Mouse (Mus musculus) MEL (cell line): Measurements from ENCODE around the gene Ces2b. TPM values are rescaled to one million over a fixed set of nuclear protein-coding genes. Genes with fewer than 3 reads are reported as not detected.

Source experiments
- DNase-seq: peaks from one replicate; pipeline ENCODE4 v3.0.0; 2011; ENCODE audit warnings: low read depth, low spot score
- H3K27ac ChIP-seq: 2 replicates; pipeline ENCODE4 v1.5.1; 2012; ENCODE audit warnings: low read depth, mild to moderate bottlenecking, control low read depth, low read length, moderate library complexity; ENCODE audit not compliant: control insufficient read depth
- H3K27me3 ChIP-seq, 2 experiments: fragments of 150-350 bp in 1 of 2; sonication (generic) in 1 of 2; 2 replicates each; pipeline ENCODE4 v1.6.1; 2012; ENCODE audit warnings: low read length in 2 of 2, mild to moderate bottlenecking in 2 of 2, improper control_type of control experiment in 1 of 2, moderate library complexity in 1 of 2; ENCODE audit not compliant: insufficient read depth in 2 of 2, control insufficient read depth in 1 of 2
- H3K36me3 ChIP-seq, 2 experiments: 2 replicates each; pipeline ENCODE4 v1.6.1; 2012 to 2014; ENCODE audit warnings: low read length in 2 of 2, improper control_type of control experiment in 1 of 2, inconsistent platforms in 1 of 2, mild to moderate bottlenecking in 1 of 2; ENCODE audit not compliant: insufficient read depth in 2 of 2, control insufficient read depth in 1 of 2
- H3K4me1 ChIP-seq, 2 experiments: fragments of 150-350 bp in 1 of 2; sonication (generic) in 1 of 2; 2 replicates each; pipeline ENCODE4 v1.6.1; 2012; ENCODE audit warnings: low read length in 2 of 2, improper control_type of control experiment in 1 of 2, mild to moderate bottlenecking in 1 of 2; ENCODE audit not compliant: insufficient read depth in 2 of 2, control insufficient read depth in 1 of 2
- H3K4me3 ChIP-seq, 2 experiments: fragments of 150-350 bp in 1 of 2; sonication (generic) in 1 of 2; 2 replicates each; pipeline ENCODE4 v1.5.1; 2012; ENCODE audit warnings: low read depth in 2 of 2, low read length in 2 of 2, mild to moderate bottlenecking in 2 of 2, moderate library complexity in 2 of 2, control low read depth in 1 of 2, improper control_type of control experiment in 1 of 2; ENCODE audit not compliant: control insufficient read depth in 1 of 2, insufficient read depth in 1 of 2
- H3K79me2 ChIP-seq: 2 replicates; pipeline ENCODE4 v1.6.1; 2012; ENCODE audit warnings: mild to moderate bottlenecking, low read length, moderate library complexity; ENCODE audit not compliant: control insufficient read depth, poor library complexity, insufficient read depth
- H3K9ac ChIP-seq: 2 replicates; pipeline ENCODE4 v1.6.1; 2012; ENCODE audit warnings: low read depth, mild to moderate bottlenecking, control low read depth, low read length, moderate library complexity; ENCODE audit not compliant: control insufficient read depth, poor library complexity, severe bottlenecking
- H3K9me3 ChIP-seq: fragments of 150-350 bp; sonication (generic); replicated peaks from 2 replicates; pipeline ENCODE4 v1.6.1; 2012; ENCODE audit warnings: mild to moderate bottlenecking, low read length, improper control_type of control experiment, moderate library complexity; ENCODE audit not compliant: insufficient read depth
- CHD1 ChIP-seq: IDR thresholded peaks from 2 replicates; pipeline ENCODE4 v1.6.1; 2012; ENCODE audit warnings: low read depth, mild to moderate bottlenecking, inconsistent platforms, low read length, improper control_type of control experiment
- CHD2 ChIP-seq: IDR thresholded peaks from 2 replicates; pipeline ENCODE4 v1.6.1; 2011; ENCODE audit warnings: low read length, improper control_type of control experiment
- CTCF ChIP-seq, 3 experiments: IDR thresholded peaks in 2 of 3; conservative IDR thresholded peaks in 1 of 3; 2 replicates each; pipeline ENCODE4 v1.5.1; 2011 to 2012; ENCODE audit warnings: low read length in 3 of 3, low read depth in 2 of 3, mild to moderate bottlenecking in 2 of 3, improper control_type of control experiment in 1 of 3, inconsistent platforms in 1 of 3, mixed read lengths in 1 of 3, moderate library complexity in 1 of 3; ENCODE audit not compliant: control insufficient read depth in 1 of 3, insufficient read depth in 1 of 3, poor library complexity in 1 of 3, severe bottlenecking in 1 of 3
- ELF1 ChIP-seq: IDR thresholded peaks from 2 replicates; pipeline ENCODE4 v1.6.1; 2014; ENCODE audit warnings: low read depth, mild to moderate bottlenecking, inconsistent platforms, low read length, improper control_type of control experiment, moderate library complexity
- EP300 ChIP-seq, 2 experiments: IDR thresholded peaks; 2 replicates each; pipeline ENCODE4 v1.6.1; 2011; ENCODE audit warnings: improper control_type of control experiment in 2 of 2, low read length in 2 of 2, low read depth in 1 of 2, mild to moderate bottlenecking in 1 of 2
- GABPA ChIP-seq: IDR thresholded peaks from 2 replicates; pipeline ENCODE4 v1.6.1; 2012; ENCODE audit warnings: low read depth, mild to moderate bottlenecking, inconsistent platforms, low read length, improper control_type of control experiment, moderate library complexity
- HCFC1 ChIP-seq: IDR thresholded peaks from 2 replicates; pipeline ENCODE4 v1.6.1; 2012; ENCODE audit warnings: low read depth, mild to moderate bottlenecking, inconsistent platforms, low read length, improper control_type of control experiment, moderate library complexity
- MAFK ChIP-seq: IDR thresholded peaks from 2 replicates; pipeline ENCODE4 v1.6.1; 2011; ENCODE audit warnings: low read depth, mild to moderate bottlenecking, low read length, improper control_type of control experiment, borderline replicate concordance
- MAZ ChIP-seq: IDR thresholded peaks from 2 replicates; pipeline ENCODE4 v1.6.1; 2012; ENCODE audit warnings: low read depth, mild to moderate bottlenecking, inconsistent platforms, low read length, improper control_type of control experiment
- NELFE ChIP-seq: IDR thresholded peaks from 2 replicates; pipeline ENCODE4 v1.6.1; 2011; ENCODE audit warnings: low read depth, low read length, improper control_type of control experiment
- POLR2AphosphoS5 ChIP-seq: IDR thresholded peaks from 2 replicates; pipeline ENCODE4 v1.6.1; 2012; ENCODE audit warnings: low read depth, borderline replicate concordance, mild to moderate bottlenecking, inconsistent platforms, low read length, moderate library complexity, mixed read lengths
- RCOR1 ChIP-seq: IDR thresholded peaks from 2 replicates; pipeline ENCODE4 v1.6.1; 2012; ENCODE audit warnings: low read depth, mild to moderate bottlenecking, inconsistent platforms, low read length, improper control_type of control experiment
- SMC3 ChIP-seq: IDR thresholded peaks from 2 replicates; pipeline ENCODE4 v1.6.1; 2011; ENCODE audit warnings: low read depth, low read length, improper control_type of control experiment
- TBP ChIP-seq: IDR thresholded peaks from 2 replicates; pipeline ENCODE4 v1.8.0; 2011; ENCODE audit warnings: low read depth, low read length, improper control_type of control experiment
- TCF12 ChIP-seq: IDR thresholded peaks from 2 replicates; pipeline ENCODE4 v1.6.1; 2014; ENCODE audit warnings: low read depth, mild to moderate bottlenecking, inconsistent platforms, low read length, improper control_type of control experiment, moderate library complexity
- UBTF ChIP-seq: IDR thresholded peaks from 2 replicates; pipeline ENCODE4 v1.6.1; 2012; ENCODE audit warnings: low read depth, mild to moderate bottlenecking, inconsistent platforms, low read length, improper control_type of control experiment, moderate library complexity, borderline replicate concordance; ENCODE audit not compliant: insufficient read depth
- USF1 ChIP-seq: IDR thresholded peaks from 2 replicates; pipeline ENCODE4 v1.6.1; 2014; ENCODE audit warnings: low read depth, mild to moderate bottlenecking, inconsistent platforms, low read length, improper control_type of control experiment, moderate library complexity
- ZKSCAN1 ChIP-seq: IDR thresholded peaks from 2 replicates; pipeline ENCODE4 v1.6.1; 2012; ENCODE audit warnings: low read depth, mild to moderate bottlenecking, inconsistent platforms, low read length, improper control_type of control experiment, moderate library complexity
- ZMIZ1 ChIP-seq: IDR thresholded peaks from 2 replicates; pipeline ENCODE4 v1.6.1; 2012; ENCODE audit warnings: low read depth, mild to moderate bottlenecking, inconsistent platforms, low read length, improper control_type of control experiment, moderate library complexity
- ZNF384 ChIP-seq: IDR thresholded peaks from 2 replicates; pipeline ENCODE4 v1.6.1; 2012; ENCODE audit warnings: low read depth, mild to moderate bottlenecking, inconsistent platforms, low read length, improper control_type of control experiment
- polyA plus RNA-seq, 2 experiments: library from polyadenylated mRNA; stranded (reverse) in 1 of 2; unstranded in 1 of 2; fragments of >175 nt in 1 of 2; fragments of >200 nt in 1 of 2; gene quantifications; 2 replicates each; pipeline versions ENCODE4 v1.2.1 to v1.2.4; 2012; ENCODE audit warnings: low replicate concordance in 2 of 2, low read depth in 1 of 2; ENCODE audit not compliant: insufficient read length in 2 of 2, insufficient read depth in 1 of 2, missing spikeins in 1 of 2
- total RNA-seq: library from RNA; depleted of rRNA; stranded (reverse); fragments of 300-350 nt; gene quantifications from 2 replicates; pipeline ENCODE4 v1.2.3, GENCODE M21; 2012

The Ces2b gene
- total and polyA plus RNA-seq, 3 experiments = not detected

- H3K27me3 ChIP-seq = peaks cover 0 to 2% of the 10 kb centered on the region in 2 experiments; a peak in 1 of 4 replicates
- no peak overlapping the region for H3K27ac ChIP-seq
- no peaks in the 10 kb centered on the region for H3K4me1 ChIP-seq
- H3K9me3 ChIP-seq = no peaks in the 10 kb centered on the region
- DNase-seq = no peak
- TF ChIP-seq ZKSCAN1 (no peak), TBP (no peak), POLR2AphosphoS5 (no peak), USF1 (no peak), EP300 (IDR thresholded peaks at IDR 0.05; ENCODE audit: low read depth in 1 of 2, low read length in 2 of 2) (no peak), UBTF (no peak), NELFE (no peak), CHD2 (no peak), CTCF (IDR thresholded peaks at IDR 0.05 in 2 of 3, conservative IDR thresholded peaks at IDR 0.05 in 1 of 3; ENCODE audit: control insufficient read depth in 1 of 3, insufficient read depth in 1 of 3, low read depth in 2 of 3, low read length in 3 of 3, poor library complexity in 1 of 3, severe bottlenecking in 1 of 3) (no peak), ZMIZ1 (no peak), HCFC1 (no peak), RCOR1 (no peak), ZNF384 (no peak), ELF1 (no peak), TCF12 (no peak), GABPA (no peak), CHD1 (no peak), SMC3 (no peak), MAZ (no peak), MAFK (no peak)
- TF ChIP-seq, all 39 proteins: peak for 0
- Histone ChIP-seq H3K36me3 (no peaks in the 10 kb centered on the region), H3K9ac (no peak overlapping the region), H3K4me3 (no peak overlapping the region), H3K79me2 (no peaks in the 10 kb centered on the region)
These were observed 22.6 kb upstream of the Ces2b start for GRCm38 (mm10) chr8:104808542-104809413.

- H3K9me3 ChIP-seq = no peaks in the 10 kb centered on the region
- H3K36me3 ChIP-seq = no peaks in the 10 kb centered on the region
- H3K79me2 ChIP-seq = no peaks in the 10 kb centered on the region
- peaks cover 0 to 2% of the 10 kb centered on the region in 2 experiments; a peak in 1 of 4 replicates for H3K27me3 ChIP-seq
- no peak overlapping the region for H3K27ac ChIP-seq
- no peaks in the 10 kb centered on the region for H3K4me1 ChIP-seq
- DNase-seq = no peak
- H3K9ac ChIP-seq = no peak overlapping the region
- TF ChIP-seq TBP = no peak
- no peak overlapping the region for H3K4me3 ChIP-seq
These were observed 21.9 kb upstream of the Ces2b start for GRCm38 (mm10) chr8:104809436-104809835.
